Mouse (Mus musculus) kidney, postnatal 36 days (tissue): ENCODE measurements at regions not wholly inside any gene's neighbourhood (a gene's known extent, or its start where the extent isn't known, plus 50 kb on each side); places are given as distances from the start of the nearest gene placed in this dataset.

Experiments used
- DNase-seq, 2 experiments: peaks; one replicate each; pipeline ENCODE4 v3.0.0; 2021 to 2022; ENCODE audit warnings: mixed read lengths in 2 of 2

DNA sequence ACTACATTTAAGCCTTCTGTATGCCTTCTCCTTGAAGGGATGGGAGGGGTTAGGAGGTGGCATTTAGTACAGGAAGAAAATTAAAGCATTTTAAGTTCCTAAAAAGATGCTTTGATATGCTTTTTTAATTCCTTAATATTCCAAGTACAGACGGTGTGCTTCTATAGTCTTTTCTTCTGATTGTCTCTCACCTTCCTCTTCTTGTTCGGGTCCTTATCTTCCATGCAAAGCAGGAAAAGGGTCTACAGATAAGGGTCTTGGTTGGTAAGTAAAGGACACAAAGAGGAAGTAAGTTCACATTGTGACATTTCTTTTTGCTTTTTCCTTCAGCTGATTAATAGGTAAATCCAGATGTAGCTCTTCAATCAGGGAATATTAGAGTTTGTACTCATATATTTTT is 318.9 kb downstream of the Klf5 start:
- no peak for DNase-seq

DNA sequence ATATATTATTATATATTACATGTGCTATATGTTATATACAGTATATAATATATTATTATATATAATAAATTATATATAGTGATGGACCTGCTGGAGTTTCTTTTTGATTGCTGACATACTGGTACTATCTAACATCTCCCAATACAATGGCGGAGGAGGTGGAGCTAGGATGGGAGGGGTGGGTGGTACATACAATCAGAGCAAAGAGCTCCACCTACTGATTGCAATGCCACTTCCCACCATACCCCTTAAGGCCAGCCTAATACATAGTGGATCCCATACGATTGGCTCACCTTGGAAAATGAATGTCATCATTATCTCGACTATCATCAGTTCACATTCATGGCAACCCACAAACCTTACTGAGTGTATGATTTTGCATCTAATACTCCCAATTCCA is 323.0 kb downstream of the Klf5 start:
- peak; percentile 4 to 9 for DNase-seq

DNA sequence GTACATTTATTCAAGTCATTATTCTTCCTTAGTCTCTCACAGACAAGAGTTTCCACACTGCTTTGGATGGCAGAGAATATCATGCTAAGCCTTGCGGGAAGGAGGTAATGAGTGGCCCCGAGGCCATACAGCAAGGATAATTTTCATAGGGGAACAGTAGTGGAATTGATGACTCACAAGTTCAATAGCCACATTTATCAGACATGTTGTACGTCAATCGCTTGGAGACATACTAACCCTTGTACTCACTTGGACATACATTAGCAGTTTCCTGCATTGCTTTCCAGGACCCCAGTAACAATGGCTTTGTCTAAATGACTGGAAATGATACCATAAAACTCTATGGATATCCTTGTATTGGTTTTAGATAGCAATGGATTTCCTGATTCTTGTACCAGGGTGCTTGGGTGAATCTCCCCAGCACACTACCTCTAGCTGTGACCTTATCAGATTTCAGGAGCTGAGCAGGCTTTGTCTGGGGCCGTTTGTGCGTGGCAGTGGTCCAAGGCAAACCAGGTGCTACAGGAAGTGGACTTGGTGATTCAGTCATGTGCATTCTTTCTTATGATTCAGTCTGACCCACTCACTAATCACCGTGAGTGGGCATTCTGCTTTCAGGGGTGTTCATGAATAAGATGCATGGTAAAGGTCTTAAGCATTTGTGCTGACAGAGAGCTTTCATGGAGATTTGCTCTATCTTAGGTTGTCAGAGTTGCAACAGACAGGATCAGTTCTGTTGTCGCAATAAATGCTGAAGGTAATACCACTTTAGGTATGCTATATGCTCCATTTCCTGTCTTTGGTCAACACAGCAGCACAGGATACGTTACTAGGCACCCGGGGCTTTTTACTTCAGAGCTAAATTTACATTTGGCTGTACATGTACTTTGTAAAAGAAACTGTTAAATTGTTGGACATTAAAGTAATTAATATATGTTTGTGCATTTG is 326.2 kb downstream of the Klf5 start:
- no peak for DNase-seq

DNA sequence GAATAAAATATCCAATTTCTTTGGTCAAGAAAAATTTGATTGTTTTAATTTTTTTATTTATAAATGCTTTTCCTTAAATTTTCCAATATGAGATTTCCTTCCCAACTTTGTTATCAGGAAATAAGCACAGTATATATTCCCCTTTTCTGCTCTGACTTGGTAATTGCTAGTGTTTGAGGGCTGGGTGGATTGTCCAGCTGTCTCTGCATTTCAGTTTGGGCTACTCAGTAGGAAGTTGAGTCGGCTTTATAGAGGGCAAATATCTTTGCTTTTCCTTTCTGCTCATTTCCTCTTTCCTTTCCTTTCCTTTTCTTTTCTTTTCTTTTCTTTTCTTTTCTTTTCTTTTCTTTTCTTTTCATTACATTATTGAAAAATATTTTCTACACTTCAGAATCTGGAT is 329.1 kb downstream of the Klf5 start:
- DNase-seq, result no peak

DNA sequence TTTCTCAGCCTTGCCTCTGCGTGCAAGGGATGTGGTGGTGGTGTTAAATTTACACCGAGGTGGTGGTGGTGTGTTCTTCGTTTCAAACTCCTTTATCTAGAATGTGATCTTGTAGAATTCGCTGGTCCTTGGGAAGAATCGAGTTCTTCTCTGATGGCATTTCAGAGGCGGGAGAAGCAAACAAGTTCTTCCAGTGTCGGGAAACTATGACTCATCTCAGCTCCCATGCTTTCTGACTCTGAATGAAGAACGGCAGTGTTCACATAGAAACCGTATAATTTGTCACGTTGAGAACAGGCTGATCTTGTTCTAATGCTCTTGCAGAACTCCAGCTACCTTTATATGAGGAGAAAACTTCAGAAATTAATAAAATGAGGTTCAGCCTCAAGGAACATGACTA is 332.6 kb downstream of the Klf5 start:
- DNase-seq, result no peak

DNA sequence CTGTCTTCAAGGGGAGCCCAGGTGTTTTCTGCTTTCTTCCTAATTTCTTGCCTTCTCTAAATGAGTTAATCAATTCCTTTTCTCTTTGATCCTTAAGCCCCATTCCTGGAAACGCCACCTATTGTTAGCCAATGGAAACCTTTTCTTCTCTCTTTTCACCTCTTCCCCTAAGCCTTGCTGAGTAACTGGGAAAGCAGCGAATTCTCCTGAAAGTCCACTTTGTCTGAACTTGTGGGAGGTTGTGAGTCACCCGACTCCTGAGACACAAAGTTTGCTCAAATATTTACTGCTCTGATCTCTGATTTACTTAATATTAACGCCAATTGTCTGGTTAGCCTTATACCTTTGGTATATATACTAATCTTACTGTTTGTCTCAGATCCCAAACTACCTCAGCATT is 334.0 kb downstream of the Klf5 start:
- no peak for DNase-seq

DNA sequence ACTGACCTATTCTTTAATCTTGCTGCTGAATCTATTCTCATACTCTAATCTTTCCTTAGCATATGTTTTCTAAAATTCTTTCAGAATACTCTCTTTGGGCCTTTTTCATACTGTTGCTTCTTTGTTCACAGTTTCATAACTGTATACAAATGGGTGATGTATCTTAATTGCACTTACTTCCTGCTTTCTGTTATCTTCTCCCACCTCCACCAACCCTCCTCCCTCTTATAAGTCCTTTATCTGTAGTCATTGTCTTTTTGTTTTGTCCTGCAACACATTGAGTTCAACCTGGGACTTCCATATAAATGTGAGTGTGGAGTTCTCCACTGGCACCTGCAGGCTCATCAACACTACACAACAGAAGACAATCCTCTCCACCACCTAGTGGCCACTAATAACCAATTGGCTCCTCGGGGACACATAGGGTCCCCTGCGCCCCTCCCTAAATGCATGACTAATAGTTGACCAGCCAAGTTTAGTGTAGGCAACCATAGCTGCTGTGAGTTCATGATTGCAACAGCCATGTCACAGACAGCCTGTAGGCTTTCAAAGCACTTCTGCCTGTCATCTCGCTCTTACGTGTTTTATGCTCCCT is 337.2 kb downstream of the Klf5 start:
- DNase-seq, result no peak

DNA sequence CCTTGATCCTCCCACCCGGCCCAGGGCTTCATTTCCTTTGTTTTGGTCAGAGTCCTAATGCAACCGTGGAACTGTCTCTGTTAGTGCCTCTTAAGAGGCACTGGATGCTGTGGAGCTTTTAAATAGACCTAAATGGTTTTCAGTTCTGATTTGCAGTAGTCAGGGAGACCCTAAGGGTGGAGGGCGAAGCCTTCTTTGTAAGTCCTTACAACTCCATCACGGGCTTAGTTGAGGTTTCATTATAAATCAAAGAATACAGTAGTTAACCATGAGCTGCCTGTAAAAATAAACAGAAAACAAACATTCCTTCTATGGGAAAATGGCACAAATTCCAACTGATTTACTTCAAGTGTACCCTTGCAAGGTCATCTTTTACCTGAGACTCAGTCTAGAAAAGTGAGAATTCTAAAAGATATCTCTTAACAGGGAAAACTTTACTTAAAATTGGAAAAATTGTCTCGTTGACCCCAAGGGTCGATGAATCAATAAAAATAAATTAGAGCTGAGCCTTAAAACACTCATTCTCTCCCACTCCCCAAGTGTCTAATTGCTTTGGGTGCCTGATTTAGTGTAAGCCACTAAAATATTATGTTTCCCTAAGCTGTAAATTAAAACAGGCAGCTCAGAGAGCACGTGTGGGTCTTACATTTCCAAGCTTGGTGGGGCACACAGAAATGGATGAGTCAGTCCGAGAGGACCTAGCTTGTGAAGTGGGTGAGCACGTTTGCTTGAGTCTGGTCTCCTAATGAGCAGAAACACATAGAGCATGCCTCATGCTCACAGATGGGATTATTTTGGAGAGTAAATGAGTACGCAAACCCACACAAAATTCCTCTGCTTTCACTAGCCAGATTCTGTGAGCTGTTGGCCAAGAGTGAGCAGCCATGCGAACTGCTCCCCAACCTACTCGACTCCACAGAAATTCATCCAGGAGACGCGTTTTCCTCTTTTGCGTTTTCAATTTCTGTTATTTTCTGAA is 343.3 kb downstream of the Klf5 start:
- DNase-seq, result no peak

DNA sequence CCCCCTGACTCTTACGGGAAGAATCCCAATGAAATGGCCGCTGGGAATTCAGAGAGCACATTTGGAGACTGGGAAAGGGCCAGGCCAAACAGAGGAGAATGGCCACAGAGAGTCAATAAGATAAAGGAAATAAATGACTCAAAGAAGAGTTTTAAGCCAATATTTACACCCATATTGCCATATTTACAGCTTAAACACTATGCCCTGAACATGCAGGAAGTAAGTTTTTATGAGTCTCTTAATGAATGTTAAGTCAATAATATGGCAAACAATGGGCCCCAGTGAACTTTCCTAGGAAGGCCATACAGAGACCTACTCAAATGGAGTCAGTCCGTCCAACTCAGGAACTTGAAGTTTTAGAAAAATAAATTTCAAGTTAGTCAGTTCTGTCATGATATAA is 347.8 kb downstream of the Klf5 start:
- DNase-seq, result no peak

DNA sequence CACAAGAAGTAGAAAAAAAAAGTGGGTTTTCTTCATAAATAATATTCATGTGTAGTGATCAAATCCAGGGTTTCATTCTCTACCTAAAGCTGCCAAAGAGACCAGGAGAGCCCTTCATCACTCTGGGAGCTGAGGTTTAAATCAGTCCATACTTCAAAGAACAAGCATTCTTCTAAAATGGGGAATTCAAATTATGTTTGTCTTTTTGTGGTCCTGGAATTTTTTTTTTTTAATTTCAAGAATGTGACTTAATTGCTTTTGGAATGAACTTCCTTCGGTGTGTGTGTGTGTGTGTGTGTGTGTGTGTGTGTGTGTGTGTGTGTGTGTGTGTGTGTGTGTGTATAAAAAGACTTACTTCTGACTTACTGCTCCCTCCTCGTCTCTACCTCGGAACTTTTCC is 375.9 kb downstream of the Klf5 start:
- no peak for DNase-seq

DNA sequence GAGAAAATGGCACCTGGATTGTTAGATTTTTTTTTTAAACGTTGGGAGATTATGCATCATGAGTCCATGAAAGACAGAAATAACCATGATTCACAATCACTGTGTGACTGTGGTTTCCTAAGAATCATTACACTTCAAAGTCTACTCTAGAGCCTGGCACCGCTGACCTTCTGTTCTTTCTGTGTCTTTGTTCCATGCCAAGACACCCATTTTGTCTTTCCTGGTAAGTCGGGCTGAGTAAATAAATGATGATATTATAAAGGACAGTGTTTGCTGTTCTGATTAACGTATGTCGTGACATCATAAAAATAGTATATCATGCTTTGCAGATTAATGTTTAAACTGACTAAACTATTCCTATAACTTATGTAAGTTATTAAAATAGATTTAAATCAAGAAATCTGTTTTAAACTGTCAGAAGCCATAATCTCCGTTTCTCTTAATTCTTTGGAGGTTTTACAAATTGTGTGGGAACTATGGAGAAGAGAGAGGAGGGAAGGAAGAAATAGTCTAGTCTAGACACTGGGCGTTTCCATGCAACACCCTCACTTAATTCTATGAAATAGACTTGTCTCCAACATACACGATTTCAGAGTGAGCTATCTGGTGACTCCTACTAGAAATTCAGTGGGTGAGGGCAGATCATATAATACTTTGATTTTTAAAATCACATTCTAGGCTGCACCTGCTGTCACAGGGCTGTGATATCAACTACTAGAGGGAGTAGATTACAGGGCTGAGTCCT is 388.7 kb downstream of the Klf5 start:
- no peak for DNase-seq

DNA sequence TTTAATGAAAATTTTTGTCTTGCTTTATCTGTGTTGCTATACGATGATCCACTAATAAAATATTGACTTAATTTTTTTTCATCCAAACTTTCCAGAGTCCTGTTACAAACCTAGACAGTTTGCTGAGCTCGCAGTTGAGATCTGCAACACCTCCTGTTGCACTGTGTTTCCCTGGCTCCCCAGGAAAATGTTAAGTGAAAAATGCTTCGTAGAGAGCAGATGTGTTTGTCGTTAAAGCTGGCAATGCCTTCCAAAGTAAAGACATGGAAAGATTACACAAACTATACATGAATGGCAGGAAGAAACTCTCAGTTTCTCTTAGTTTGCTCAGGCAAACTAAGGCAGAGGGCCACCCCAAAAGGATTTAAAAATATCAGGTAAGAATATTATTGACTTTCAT is 389.9 kb downstream of the Klf5 start:
- DNase-seq, result no peak

DNA sequence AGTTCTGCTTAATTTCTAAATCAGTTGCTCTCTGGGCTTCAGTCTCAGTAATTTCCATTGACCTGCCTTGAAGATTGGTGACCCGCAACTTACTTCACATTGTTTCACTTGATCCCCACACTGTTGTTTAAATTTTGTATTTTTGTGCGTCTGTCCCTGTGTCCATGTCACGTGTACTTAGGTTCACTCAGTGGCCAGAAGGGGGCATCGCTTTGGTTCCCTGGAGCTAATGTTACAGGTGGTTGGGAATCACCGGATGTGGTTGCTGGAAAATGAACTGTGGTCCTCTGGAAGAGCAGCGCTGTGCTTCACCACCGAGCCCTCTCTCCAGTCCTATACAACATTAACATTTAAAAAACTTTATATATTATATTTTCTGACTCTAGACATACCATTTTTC is 397.8 kb downstream of the Klf5 start:
- DNase-seq, result peak in 1 of 2 experiments; percentile 3

DNA sequence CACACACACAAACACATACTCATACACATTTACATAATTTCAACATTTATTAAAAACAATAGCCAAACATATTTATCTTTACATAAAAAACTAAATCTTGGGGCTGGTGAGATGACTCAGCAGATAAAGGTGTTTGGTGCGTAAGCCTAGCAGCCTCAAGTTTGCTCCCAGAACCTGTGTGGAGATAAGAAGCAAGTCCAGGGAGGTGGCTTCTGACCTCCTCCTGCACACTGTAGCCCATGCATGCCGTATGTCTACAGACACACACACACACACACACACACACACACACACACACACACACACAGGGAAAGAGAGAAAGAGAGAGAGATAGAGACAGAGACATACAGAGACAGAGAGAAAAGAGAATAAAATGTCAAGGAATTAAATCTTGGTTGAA is 401.1 kb downstream of the Klf5 start:
- DNase-seq, result no peak

DNA sequence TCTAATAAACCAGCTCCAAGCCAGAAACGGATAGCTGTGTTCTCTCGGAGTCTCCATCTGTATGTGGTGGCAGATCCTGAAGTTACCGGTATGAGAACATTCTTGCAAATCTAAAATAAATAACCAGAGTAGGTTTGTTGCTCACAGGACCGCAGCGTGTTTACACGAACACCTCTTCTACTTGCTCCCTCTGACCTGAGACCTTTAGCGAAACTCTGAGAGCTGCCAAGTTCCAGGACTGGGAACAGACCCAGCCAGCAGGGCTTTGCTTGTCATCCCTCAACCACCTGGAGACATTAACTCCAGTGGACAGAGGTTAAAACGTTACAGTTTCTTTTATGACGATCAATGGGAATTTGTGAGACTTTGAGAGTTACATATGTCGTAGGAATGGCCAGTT is 407.5 kb downstream of the Klf5 start:
- peak in 1 of 2 experiments; percentile 3 for DNase-seq

DNA sequence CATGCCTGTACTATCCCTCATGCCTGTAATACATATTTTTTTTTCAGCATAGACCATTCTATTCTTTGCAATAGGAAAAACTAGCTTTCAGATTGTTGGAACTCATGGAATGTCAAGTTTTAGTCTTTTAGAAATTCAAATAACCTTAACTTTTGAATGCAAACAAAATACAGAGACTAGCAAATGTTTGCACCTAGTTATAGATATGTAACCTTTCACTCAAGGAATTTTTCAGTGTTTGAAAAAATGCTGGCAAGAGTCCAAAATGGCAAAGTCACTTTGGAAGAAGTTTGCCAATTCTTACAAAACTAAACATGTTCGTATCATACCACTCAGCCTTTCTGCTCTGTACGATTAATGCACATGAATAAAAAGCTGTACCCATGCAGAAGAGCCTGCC is 409.6 kb downstream of the Klf5 start:
- DNase-seq, result no peak

DNA sequence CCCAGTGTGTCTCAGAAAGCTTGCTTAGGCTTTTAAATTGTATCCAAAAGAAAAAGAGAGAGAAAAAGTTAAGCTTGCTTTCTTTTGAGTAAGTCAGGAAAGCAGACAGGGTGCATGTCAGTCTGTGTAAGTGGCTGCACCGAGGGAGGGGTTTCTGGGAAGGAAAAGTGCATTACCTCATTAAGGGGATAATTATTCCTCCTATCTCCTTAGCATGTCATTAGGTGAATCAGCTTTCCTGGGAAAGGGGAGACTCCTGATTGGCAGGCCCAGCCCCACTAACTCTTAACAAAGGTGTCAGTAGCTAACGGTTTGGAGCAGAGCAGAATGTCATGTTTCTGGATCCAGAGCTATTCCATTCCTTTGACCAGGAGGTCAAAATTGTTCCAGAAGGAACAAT is 411.3 kb downstream of the Klf5 start:
- DNase-seq, result no peak

DNA sequence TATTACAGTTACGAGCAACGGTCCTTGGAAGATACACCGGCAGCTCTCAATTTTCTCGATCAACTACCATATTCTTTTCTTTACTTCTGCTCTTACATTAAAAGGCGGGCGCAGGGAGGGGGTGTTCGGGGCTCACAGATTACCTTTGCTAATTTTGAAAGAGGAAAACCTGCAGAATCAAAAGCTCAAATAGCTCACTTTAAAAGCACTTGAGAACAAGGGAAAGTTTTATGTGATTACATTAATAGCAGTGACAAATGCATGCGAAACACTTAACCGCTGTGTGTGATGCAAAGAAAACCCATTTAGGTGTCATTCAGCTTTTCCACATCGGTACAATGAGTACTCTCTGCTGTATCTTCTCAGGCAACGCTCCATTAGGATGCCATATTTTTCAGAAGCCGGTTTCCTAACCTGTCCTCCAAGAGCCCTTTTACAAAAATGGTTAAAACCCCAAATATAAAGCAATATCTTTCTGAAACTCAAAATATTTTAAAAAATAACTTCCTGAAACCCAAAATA is 412.2 kb downstream of the Klf5 start:
- no peak for DNase-seq

DNA sequence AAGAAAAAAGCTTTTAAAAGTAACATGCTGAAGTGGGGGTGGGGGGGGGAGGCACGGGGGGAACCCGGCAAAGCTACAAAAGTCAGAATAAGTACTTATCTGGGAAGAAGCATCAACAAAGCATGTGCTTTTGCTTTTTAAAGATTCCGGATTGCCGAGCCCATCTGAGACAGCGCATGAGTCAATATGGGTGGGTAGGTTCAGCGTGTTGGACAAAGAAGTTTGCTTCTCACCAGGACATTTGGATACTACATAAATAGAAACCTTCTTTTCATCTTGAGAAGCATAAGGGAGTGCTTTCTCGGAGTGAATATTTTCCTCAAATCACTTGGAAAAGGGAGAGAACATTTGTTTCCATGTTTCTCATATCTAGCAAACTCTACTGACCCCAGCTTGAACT is 414.1 kb downstream of the Klf5 start:
- DNase-seq, result no peak

DNA sequence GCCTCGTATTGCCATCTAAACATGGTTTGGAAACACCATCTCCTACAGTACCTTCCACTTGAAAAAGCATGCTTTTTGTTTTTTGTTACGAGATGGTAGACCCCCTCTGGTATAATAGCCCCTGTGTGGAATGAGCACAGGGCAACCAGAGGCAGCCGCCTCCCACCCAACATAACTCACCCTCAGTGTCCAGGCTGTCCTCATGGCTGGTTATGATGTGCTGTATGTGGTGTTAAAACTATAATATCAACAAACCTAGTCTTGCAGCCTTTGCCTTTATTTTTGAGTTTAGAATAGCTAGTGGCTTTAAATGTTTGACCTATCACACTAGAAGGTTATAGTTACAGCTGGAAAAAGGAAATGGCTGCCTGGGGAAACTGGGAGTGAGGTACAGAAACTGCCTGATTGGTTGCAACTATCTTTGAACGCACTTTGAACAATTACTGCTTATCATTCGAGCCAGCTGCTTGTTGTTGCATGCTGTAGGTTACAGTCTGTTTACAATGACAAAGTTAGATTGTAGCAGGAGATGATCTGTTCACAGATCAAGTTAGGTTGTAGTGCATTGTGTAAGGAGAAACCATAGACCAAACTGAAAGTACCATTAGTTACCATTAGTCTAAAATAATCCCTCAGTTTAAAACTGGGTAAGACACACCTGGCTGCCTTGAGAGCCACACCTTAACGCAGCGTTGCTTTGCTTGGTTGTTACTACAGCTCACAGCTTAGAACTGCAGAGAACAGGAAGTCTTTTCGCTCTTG is 414.8 kb downstream of the Klf5 start:
- DNase-seq, result no peak

DNA sequence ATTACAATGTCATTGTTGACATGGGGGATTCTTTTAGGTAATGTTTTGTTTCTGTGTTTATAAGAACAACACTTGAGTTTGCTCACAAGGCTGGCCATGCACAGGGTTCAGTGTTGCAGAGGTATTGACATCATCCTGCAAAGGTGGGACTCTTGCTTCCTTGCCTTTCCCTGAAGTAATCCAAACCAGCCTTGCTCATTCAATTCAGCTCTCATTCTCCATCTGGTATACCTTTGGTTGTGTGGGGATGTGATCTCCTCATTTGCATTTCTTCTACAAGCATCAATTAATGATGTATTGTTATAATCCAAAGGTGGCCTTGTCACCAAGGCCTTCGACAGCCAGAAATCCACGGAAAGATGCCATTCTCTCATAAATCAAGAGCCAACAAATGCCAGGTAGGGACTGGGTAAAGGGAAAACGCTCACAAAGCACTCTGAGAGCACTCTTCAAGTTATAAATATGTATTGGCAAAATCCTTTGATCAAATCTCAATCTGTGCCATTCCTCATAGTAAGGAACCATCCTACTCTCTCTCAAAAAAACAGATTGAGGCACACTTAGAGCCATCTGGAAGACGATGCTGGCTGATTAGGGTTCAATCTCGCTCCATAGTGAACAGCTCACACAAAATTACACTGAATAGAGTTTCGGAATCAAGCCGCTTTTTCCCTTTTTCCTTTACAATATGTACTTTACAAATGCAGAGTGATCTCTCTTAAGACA is 435.1 kb downstream of the Klf5 start:
- DNase-seq, result no peak
